Mouse (Mus musculus) heart, adult 2 months (tissue): Measurements from ENCODE around the gene 4930523C07Rik. TPM values are rescaled to one million over a fixed set of nuclear protein-coding genes. Genes with fewer than 3 reads are reported as not detected.

Experiments used
- DNase-seq, 2 experiments: peaks; one replicate each; pipeline ENCODE4 v3.0.0; 2021
- H3K27ac ChIP-seq: fragments of 200-600 bp; 2 replicates; pipeline ENCODE4 v1.8.1; 2022
- H3K27me3 ChIP-seq: fragments of 200-500 bp; 2 replicates; pipeline ENCODE4 v1.6.1; 2012; ENCODE audit warnings: mild to moderate bottlenecking, low read length, inconsistent platforms, mixed read lengths; ENCODE audit not compliant: control insufficient read depth, insufficient read depth
- H3K36me3 ChIP-seq: fragments of 200-500 bp; 2 replicates; pipeline ENCODE4 v1.6.1; 2012; ENCODE audit warnings: low read length, inconsistent platforms; ENCODE audit not compliant: control insufficient read depth, insufficient read depth
- H3K4me1 ChIP-seq: fragments of 200-500 bp; 2 replicates; pipeline ENCODE4 v1.6.1; 2011; ENCODE audit warnings: low read length; ENCODE audit not compliant: control insufficient read depth, insufficient read depth
- H3K4me3 ChIP-seq: fragments of 200-600 bp; 2 replicates; pipeline ENCODE4 v1.8.1; 2022
- H3K79me2 ChIP-seq: fragments of 200-500 bp; replicated peaks from 2 replicates; pipeline ENCODE4 v1.6.1; 2012; ENCODE audit warnings: mild to moderate bottlenecking, inconsistent platforms, low read length, moderate library complexity, mixed read lengths; ENCODE audit not compliant: control insufficient read depth, insufficient read depth
- H3K9ac ChIP-seq: fragments of 200-500 bp; 2 replicates; pipeline ENCODE4 v1.6.1; 2012; ENCODE audit warnings: low read depth, mild to moderate bottlenecking, control low read depth, inconsistent platforms, low read length, mixed read lengths
- CTCF ChIP-seq: fragments of 200-600 bp; IDR thresholded peaks from 2 replicates; pipeline ENCODE4 v1.8.1; 2022; ENCODE audit warnings: antibody characterized with exemption, mild to moderate bottlenecking, moderate library complexity
- EP300 ChIP-seq: fragments of 200-500 bp; IDR thresholded peaks from 2 replicates; pipeline ENCODE4 v1.6.1; 2011; ENCODE audit warnings: low read depth, low read length, control low read depth; ENCODE audit not compliant: insufficient read depth
- POLR2A ChIP-seq: fragments of 200-500 bp; IDR thresholded peaks from 2 replicates; pipeline ENCODE4 v1.6.1; 2011; ENCODE audit warnings: mild to moderate bottlenecking, low read depth, low read length, control low read depth; ENCODE audit not compliant: insufficient read depth
- WGBS: fragments of 180-500 bp; shearing (Covaris S2); methylation state at CpG from one replicate; pipeline ENCODE4 v1.1.7; 2018; 5-methylcytosine and 5-hydroxymethylcytosine counted together
- intact Hi-C: fragments of 180-260 bp; cut with DNase I; formaldehyde crosslinking; loops from one replicate; pipeline ENCODE4 v1.15.1; 2025
- polyA plus RNA-seq: library from polyadenylated mRNA; depleted of rRNA; stranded (reverse); fragments of >200 nt; gene quantifications from 2 replicates; pipeline ENCODE4 v1.2.3, GENCODE M21; 2012; rRNA removed
- total RNA-seq, 2 experiments: library from RNA; stranded (reverse); gene quantifications; 2 replicates each; pipeline ENCODE4 v1.2.3; 2021

The 4930523C07Rik gene
- total and polyA plus RNA-seq, 3 experiments, result 10.9 to 22.3 (median 17.4) TPM

GRCm38 (mm10) chr1:160099659-160100302, 55.6 kb downstream of the 4930523C07Rik start:
- Histone ChIP-seq H3K79me2 (no peaks in the 10 kb centered on the region), H3K36me3 (no peaks in the 10 kb centered on the region), H3K4me1 (no peaks in the 10 kb centered on the region; the same call in 1 of the 2 replicates), H3K27me3 (no peaks in the 10 kb centered on the region), H3K9ac (no peak overlapping the region), H3K4me3 (no peak overlapping the region), H3K27ac (no peak overlapping the region)
- 83% methylated on average over 5 of the region's 5 CpGs for WGBS
- intact Hi-C loops, result no loop called here
- TF ChIP-seq CTCF (peak; percentile 29), EP300 (no peak)
- no peak for DNase-seq

- Histone ChIP-seq H3K27me3 (no peaks in the 10 kb centered on the region), H3K36me3 (no peaks in the 10 kb centered on the region), H3K9ac (no peak overlapping the region), H3K4me3 (no peak overlapping the region), H3K4me1 (no peaks in the 10 kb centered on the region; the same call in 1 of the 2 replicates), H3K27ac (no peak overlapping the region), H3K79me2 (no peaks in the 10 kb centered on the region)
- TF ChIP-seq POLR2A (no peak), CTCF (no peak), EP300 (no peak)
- intact Hi-C loops, result no loop called here
- no peak for DNase-seq
- WGBS, result 67% methylated on average over 5 of the region's 5 CpGs
Observed at GRCm38 (mm10) chr1:160100996-160101395, 56.8 kb downstream of the 4930523C07Rik start.

DNA sequence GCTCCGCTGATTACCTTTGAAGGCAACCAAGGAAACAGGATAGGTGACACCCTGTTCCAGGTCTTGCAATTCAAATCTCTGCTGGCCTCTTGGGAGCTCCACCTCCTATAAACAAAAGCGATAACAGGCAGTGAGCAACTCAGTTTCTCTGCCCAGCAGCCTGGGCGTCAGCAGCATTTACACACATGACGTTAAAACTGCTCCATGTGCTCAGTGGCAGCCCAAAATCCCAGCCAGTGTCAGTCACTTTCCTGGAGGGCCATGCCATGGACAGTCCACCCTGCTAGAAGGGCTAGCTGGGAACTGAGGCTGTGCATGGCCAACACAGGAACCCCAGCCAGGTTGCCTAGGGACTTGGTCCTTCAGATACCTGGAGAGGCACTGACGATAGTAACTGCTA, 61.2 kb downstream of the 4930523C07Rik start:
- H3K27me3 ChIP-seq, result no peaks in the 10 kb centered on the region
- H3K9ac ChIP-seq, result no peak overlapping the region
- no peak for DNase-seq
- intact Hi-C loops, result no loop called here
- H3K36me3 ChIP-seq, result no peaks in the 10 kb centered on the region
- no peak for TF ChIP-seq CTCF
- no peak for TF ChIP-seq POLR2A
- no peak for TF ChIP-seq EP300
- H3K4me1 ChIP-seq, result no peaks in the 10 kb centered on the region; the same call in 1 of the 2 replicates
- 81% methylated on average over 5 of the region's 5 CpGs for WGBS
- no peak overlapping the region for H3K27ac ChIP-seq
- no peaks in the 10 kb centered on the region for H3K79me2 ChIP-seq
- H3K4me3 ChIP-seq, result no peak overlapping the region

- 52% methylated on average over 2 of the region's 2 CpGs for WGBS
- DNase-seq, result no peak
- Histone ChIP-seq H3K4me3 (no peak overlapping the region), H3K9ac (no peak overlapping the region), H3K27me3 (no peaks in the 10 kb centered on the region), H3K36me3 (no peaks in the 10 kb centered on the region), H3K27ac (no peak overlapping the region), H3K4me1 (no peaks in the 10 kb centered on the region), H3K79me2 (no peaks in the 10 kb centered on the region)
- intact Hi-C loops, result no loop called here
- TF ChIP-seq EP300 (no peak), CTCF (no peak), POLR2A (no peak)
Observed at GRCm38 (mm10) chr1:160108604-160109003, 64.4 kb downstream of the 4930523C07Rik start.

DNA sequence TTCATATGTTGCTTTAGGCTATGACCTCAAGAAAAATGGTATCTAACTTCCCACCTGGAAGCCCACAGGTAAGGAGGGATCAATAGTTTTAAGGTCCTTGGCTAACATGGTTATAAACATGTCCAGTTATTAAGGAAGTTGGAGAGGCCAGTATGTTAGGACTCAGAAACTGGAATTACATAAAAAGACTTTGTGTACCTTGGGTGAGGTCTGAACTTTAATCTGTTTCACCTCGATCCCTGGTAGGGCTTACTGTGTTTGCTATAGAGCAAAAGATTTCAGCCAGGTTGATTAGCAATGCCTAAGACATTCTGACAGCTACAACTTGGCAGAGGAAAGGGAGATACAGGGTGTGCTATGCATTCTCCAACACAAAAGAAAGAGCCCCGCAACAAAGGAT, 79.8 kb downstream of the 4930523C07Rik start:
- TF ChIP-seq CTCF (no peak), POLR2A (no peak), EP300 (no peak)
- no peaks in the 10 kb centered on the region for H3K27me3 ChIP-seq
- no peaks in the 10 kb centered on the region for H3K4me1 ChIP-seq
- no peaks in the 10 kb centered on the region for H3K79me2 ChIP-seq
- H3K9ac ChIP-seq, result no peak overlapping the region
- no peak overlapping the region for H3K27ac ChIP-seq
- no peak for DNase-seq
- intact Hi-C loops, result no loop called here
- WGBS, result 74% methylated on average over 2 of the region's 2 CpGs
- H3K4me3 ChIP-seq, result no peak overlapping the region
- no peaks in the 10 kb centered on the region for H3K36me3 ChIP-seq

Other genes with a start within 250 kb of the 4930523C07Rik start
- not detected for gene Tnn, start 109.2 kb downstream of the 4930523C07Rik start, total RNA-seq
- gene Tnn, start 109.2 kb downstream of the 4930523C07Rik start, polyA plus RNA-seq, result 0.06 TPM in 1 of 2 replicates, not detected in the other
- gene Mrps14, start 150.8 kb downstream of the 4930523C07Rik start, total RNA-seq, result 100 to 1,000 TPM in 1 of 2 experiments, 10 to 100 TPM in 1; 94.6 to 102 TPM
- 46.2 and 60.7 TPM in 2 replicates for gene Mrps14, start 150.8 kb downstream of the 4930523C07Rik start, polyA plus RNA-seq
- gene Cacybp, start 168.5 kb downstream of the 4930523C07Rik start, total RNA-seq, result 10 to 100 TPM; 70.5 to 74.2 TPM
- 6.5 and 13.7 TPM in 2 replicates for gene Cacybp, start 168.5 kb downstream of the 4930523C07Rik start, polyA plus RNA-seq